Mouse (Mus musculus) CH12.LX (cell line): ENCODE data around the gene Acsm3.

Experiments used
- BHLHE40 ChIP-seq: IDR thresholded peaks from 2 replicates; pipeline ENCODE4 v1.6.1; 2011; ENCODE audit warnings: mild to moderate bottlenecking, low read depth, low read length, improper control_type of control experiment
- CTCF ChIP-seq, 2 experiments: IDR thresholded peaks in 1 of 2; conservative IDR thresholded peaks in 1 of 2; 2 replicates each; pipeline ENCODE4 v1.5.1; 2011 to 2012; ENCODE audit warnings: low read depth in 2 of 2, low read length in 2 of 2, improper control_type of control experiment in 1 of 2, inconsistent platforms in 1 of 2, mild to moderate bottlenecking in 1 of 2, moderate library complexity in 1 of 2
- EP300 ChIP-seq: IDR thresholded peaks from 2 replicates; pipeline ENCODE4 v1.6.1; 2011; ENCODE audit warnings: low read length, improper control_type of control experiment
- JUND ChIP-seq: conservative IDR thresholded peaks from 2 replicates; pipeline ENCODE4 v1.6.1; 2011; ENCODE audit warnings: low read depth, low read length, improper control_type of control experiment
- NELFE ChIP-seq: IDR thresholded peaks from 2 replicates; pipeline ENCODE4 v1.6.1; 2011; ENCODE audit warnings: low read depth, low read length, improper control_type of control experiment
- ZKSCAN1 ChIP-seq: IDR thresholded peaks from 2 replicates; pipeline ENCODE4 v1.6.1; 2012; ENCODE audit warnings: low read depth, inconsistent platforms, low read length, improper control_type of control experiment, borderline replicate concordance
- ZNF384 ChIP-seq: IDR thresholded peaks from 2 replicates; pipeline ENCODE4 v1.6.1; 2012; ENCODE audit warnings: low read depth, low read length, improper control_type of control experiment, inconsistent platforms

GRCm38 (mm10) chr7:119745869-119746268 lies 14.9 kb upstream of the Acsm3 start:
- TF ChIP-seq ZNF384 (no peak), ZKSCAN1 (no peak), NELFE (no peak), CTCF (conservative IDR thresholded peaks at IDR 0.05 in 1 of 2, IDR thresholded peaks at IDR 0.05 in 1 of 2; ENCODE audit: low read depth in 2 of 2, low read length in 2 of 2) (no peak), JUND (no peak), BHLHE40 (no peak), EP300 (no peak)
